Mouse (Mus musculus) lung, adult 2 months (tissue): ENCODE measurements around the gene Phospho2. TPM values are rescaled to one million over a fixed set of nuclear protein-coding genes. Genes with fewer than 3 reads are reported as not detected.
A peak's percentile ranks its signal among the peaks of the same experiment; 100 is the strongest.

Experiments
- DNase-seq: peaks from one replicate; pipeline ENCODE4 v3.0.0; 2022
- H3K4me1 ChIP-seq: fragments of 200-500 bp; 2 replicates; pipeline ENCODE4 v1.6.1; 2011; ENCODE audit warnings: low read length; ENCODE audit not compliant: control insufficient read depth, insufficient read depth
- H3K4me3 ChIP-seq: fragments of 200-500 bp; replicated peaks from 2 replicates; pipeline ENCODE3; 2011; ENCODE audit warnings: low read depth, mild to moderate bottlenecking, control low read depth, low read length; ENCODE audit errors: extremely low read depth
- CTCF ChIP-seq: fragments of 200-500 bp; IDR thresholded peaks from 2 replicates; pipeline ENCODE4 v1.5.1; 2011; ENCODE audit warnings: mild to moderate bottlenecking, low read length, control low read depth; ENCODE audit not compliant: insufficient read depth
- POLR2A ChIP-seq: fragments of 200-500 bp; IDR thresholded peaks from 2 replicates; pipeline ENCODE4 v1.6.1; 2011; ENCODE audit warnings: low read depth, mild to moderate bottlenecking, control low read depth, low read length, borderline replicate concordance; ENCODE audit errors: extremely low read depth
- WGBS: fragments of 180-500 bp; shearing (Covaris S2); methylation state at CpG from one replicate; pipeline ENCODE4 v1.1.7; 2018; 5-methylcytosine and 5-hydroxymethylcytosine counted together
- polyA plus RNA-seq: library from polyadenylated mRNA; depleted of rRNA; stranded (reverse); fragments of >200 nt; gene quantifications from 2 replicates; pipeline ENCODE4 v1.2.3, GENCODE M21; 2012

The Phospho2 gene
- polyA plus RNA-seq, 1 experiment = 42.1 TPM

- peak within 1 kb of the TSS; percentile 75 for H3K4me3 ChIP-seq
- no peak for TF ChIP-seq CTCF
- TF ChIP-seq POLR2A = no peak
- 4% methylated on average over 8 of the region's 8 CpGs for WGBS
- H3K4me1 ChIP-seq = no peaks in the 10 kb centered on the region
- DNase-seq = no peak
Measured at GRCm38 (mm10) chr2:69821711-69822110, 32.3 kb downstream of the Phospho2 start, which contains the start of gene Klhl23. TSS of gene Klhl23 (plus strand) at chr2:69821944.

- H3K4me1 ChIP-seq = no peaks in the 10 kb centered on the region
- peak overlapping the region; percentile 75 for H3K4me3 ChIP-seq
- peak; percentile 34 for DNase-seq
- under 1% methylated on average over 77 of the region's 80 CpGs for WGBS
- no peak for TF ChIP-seq POLR2A
- no peak for TF ChIP-seq CTCF
Measured at GRCm38 (mm10) chr2:69822361-69823128, 33.1 kb downstream of the Phospho2 start.

GRCm38 (mm10) chr2:69823129-69823677, 33.8 kb downstream of the Phospho2 start:
- H3K4me3 ChIP-seq = peak overlapping the region; percentile 75
- H3K4me1 ChIP-seq = 0 out of 2 replicates have a peak, but pooled peaks cover 2% of the 10 kb centered on the region
- 3% methylated on average over 45 of the region's 45 CpGs for WGBS
- peak; percentile 17 for DNase-seq
- TF ChIP-seq CTCF = no peak

GRCm38 (mm10) chr2:69825898-69826297, 36.5 kb downstream of the Phospho2 start:
- DNase-seq = no peak
- H3K4me1 ChIP-seq = 0 out of 2 replicates have a peak, but pooled peaks cover 3% of the 10 kb centered on the region
- TF ChIP-seq CTCF = no peak
- TF ChIP-seq POLR2A = no peak
- WGBS = 70% methylated on average over 10 of the region's 10 CpGs
- no peak overlapping the region for H3K4me3 ChIP-seq

- no peak for DNase-seq
- TF ChIP-seq CTCF (no peak), POLR2A (no peak)
- Histone ChIP-seq H3K4me3 (no peak overlapping the region), H3K4me1 (0 out of 2 replicates have a peak, but pooled peaks cover 3% of the 10 kb centered on the region)
- 59% methylated on average over 2 of the region's 2 CpGs for WGBS
Measured at GRCm38 (mm10) chr2:69826380-69826779, 37.0 kb downstream of the Phospho2 start.

- WGBS = 39% methylated on average over 7 of the region's 7 CpGs
- no peak for TF ChIP-seq CTCF
- no peak for DNase-seq
- Histone ChIP-seq H3K4me3 (no peak overlapping the region), H3K4me1 (0 out of 2 replicates have a peak, but pooled peaks cover 3% of the 10 kb centered on the region)
Measured at GRCm38 (mm10) chr2:69828031-69828430, 38.6 kb downstream of the Phospho2 start.

- Histone ChIP-seq H3K4me1 (0 out of 2 replicates have a peak, but pooled peaks cover 3% of the 10 kb centered on the region), H3K4me3 (no peak overlapping the region)
- no peak for TF ChIP-seq POLR2A
- TF ChIP-seq CTCF = no peak
- DNase-seq = no peak
- 80% methylated on average over 2 of the region's 2 CpGs for WGBS
Measured at GRCm38 (mm10) chr2:69829680-69830079, 40.3 kb downstream of the Phospho2 start.

- Histone ChIP-seq H3K4me1 (0 out of 2 replicates have a peak, but pooled peaks cover 3% of the 10 kb centered on the region), H3K4me3 (no peak overlapping the region)
- WGBS = 84% methylated on average over 8 of the region's 8 CpGs
- TF ChIP-seq POLR2A (no peak), CTCF (no peak)
- no peak for DNase-seq
Measured at GRCm38 (mm10) chr2:69830116-69830515, 40.7 kb downstream of the Phospho2 start.

GRCm38 (mm10) chr2:69837244-69837967, 48.0 kb downstream of the Phospho2 start:
- Histone ChIP-seq H3K4me1 (no peaks in the 10 kb centered on the region), H3K4me3 (no peak overlapping the region)
- no peak for TF ChIP-seq CTCF
- TF ChIP-seq POLR2A = no peak
- WGBS = 81% methylated on average over 7 of the region's 7 CpGs
- DNase-seq = no peak
